Mouse (Mus musculus) c-Kit-positive CD71-positive TER-119-positive erythroid progenitor cells, embryonic 14.5 days (primary cell): ENCODE measurements around the gene Nfkbiz.

Experiments
- DNase-seq: peaks from one replicate; pipeline ENCODE4 v3.0.0-alpha.2; 2013; ENCODE audit warnings: low spot score

The Nfkbiz gene

DNA sequence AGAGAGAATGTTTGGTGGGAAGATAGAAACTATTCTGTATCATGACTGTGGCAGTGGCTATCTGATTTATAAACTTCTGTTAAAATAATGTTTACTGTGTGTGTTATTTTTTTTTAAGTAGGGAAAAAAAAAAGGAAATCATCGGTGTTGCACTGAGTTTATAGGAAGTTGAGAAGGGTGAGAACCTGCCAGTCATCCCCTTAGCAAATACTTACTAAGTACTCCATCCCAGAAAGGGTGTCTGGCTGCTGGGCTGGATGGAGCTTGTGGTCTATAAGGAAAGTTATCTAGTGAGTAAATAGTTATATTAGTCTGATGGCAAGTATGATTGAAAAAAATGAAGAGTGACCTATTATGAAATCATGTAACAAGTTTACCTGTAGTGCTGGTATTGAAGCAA is 37.1 kb downstream of the Nfkbiz start:
- no peak for DNase-seq

GRCm38 (mm10) chr16:55798845-55799244 is 39.9 kb downstream of the Nfkbiz start:
- DNase-seq: no peak

DNA sequence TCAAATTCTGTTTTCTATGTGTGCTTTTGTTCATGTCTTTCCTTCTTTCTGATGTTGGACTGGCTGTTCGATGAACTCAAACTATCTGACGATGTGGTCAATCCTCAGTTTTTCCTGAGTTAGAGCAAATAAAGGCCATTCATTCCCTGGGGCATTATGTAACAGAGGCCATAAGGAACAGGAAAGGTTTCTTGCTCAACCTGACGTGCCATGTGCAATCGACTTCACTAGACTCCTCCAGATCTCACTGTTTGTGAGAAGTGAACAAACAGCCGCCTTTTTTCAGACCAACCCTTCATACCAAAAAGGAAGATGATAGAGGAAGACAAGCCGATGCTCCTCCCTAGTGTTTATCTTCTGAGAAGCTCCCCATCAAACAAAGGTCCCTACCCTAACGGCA is 48.4 kb downstream of the Nfkbiz start:
- no peak for DNase-seq

GRCm38 (mm10) chr16:55789291-55789690 is 49.4 kb downstream of the Nfkbiz start:
- no peak for DNase-seq

DNA sequence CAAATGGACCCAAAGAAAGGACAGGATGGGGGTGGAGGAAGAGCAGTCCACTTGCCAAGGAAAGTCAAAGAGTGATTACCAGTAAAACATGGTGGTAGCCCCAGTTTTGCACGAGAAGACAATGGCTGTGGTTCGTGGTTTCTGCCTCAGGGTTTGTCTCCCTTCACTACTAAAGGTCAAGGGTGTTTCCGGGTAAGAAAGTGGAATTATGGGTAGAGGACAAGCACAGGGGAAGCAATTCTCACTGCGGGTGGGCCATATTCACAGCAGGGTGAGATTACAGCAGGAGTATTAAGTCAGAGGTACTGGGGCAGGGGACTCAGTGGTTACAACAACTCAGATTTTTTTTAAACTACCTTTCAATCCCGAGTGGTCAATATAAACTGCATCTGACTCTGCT is 50.0 kb downstream of the Nfkbiz start:
- no peak for DNase-seq

DNA sequence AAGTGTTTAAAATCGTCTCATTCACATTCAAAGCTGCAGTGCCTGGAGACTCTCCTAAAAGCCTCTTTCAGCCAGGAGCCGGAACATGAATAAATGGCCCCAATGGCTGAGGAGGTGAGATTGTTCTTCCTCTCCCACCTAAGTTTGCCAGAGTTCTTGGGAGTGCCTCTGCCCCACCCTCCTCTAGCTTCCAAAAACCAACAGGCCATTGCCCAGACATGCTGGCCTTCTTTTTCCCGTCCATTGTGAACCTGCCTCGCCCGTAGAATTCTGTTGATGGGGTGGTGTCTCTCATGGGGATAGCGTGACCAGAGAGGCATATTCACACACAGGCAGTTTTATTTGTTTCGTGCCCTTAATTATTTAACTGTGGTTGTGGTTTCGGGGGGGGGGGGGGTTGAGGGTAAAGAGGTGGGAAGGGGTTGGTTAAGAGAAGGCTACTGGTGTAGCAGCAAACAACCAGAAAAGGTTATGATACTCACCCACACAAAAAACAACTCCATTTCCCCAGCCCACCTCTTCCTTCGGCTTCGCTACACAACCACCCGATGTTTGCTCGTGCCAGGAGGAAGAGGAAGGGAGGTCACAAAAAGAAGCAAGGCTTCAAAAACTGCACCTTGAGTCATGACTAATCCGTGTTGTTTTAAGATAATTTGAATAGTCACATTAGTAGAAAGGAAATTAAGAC is 51.2 kb downstream of the Nfkbiz start:
- no peak for DNase-seq

- no peak for DNase-seq
These were observed 54.3 kb downstream of the Nfkbiz start for GRCm38 (mm10) chr16:55784379-55784778.

GRCm38 (mm10) chr16:55783923-55784322 is 54.8 kb downstream of the Nfkbiz start:
- DNase-seq: no peak

DNA sequence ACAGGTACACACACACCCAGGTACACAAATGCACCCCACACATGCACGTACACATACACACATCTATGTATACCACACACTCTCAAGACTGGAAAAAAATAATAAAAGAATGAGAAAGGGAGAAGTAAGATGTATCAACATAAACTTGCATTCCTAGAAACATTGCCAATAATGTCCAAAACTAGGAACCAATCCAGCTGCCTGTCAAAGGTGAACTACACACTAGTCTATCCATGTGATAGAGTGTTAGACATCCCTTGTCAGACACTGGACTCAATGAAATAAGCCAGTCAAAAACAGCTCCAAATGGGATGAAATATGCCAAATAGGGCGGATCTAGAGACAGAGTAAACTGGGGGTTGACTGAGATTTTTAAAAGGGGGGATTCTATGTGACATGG is 55.8 kb downstream of the Nfkbiz start:
- DNase-seq: no peak

DNA sequence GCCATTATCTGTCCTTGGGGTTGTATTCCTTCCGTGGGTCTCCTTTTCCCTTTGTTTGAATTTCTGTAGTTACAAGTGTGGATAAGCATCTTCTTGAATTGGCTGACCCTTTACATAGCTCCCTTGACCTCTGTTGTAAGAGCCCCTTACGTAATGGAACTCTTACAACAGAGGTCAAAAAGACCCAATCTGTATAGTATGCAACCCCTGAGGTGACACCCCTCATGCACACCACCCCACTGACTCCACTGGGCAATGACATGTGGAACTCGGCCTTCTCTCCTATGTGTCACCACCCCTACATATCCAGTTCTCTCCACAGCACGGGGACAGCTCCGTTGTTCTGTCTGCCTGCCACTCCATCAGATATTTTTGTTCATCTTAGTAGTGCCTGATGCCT is 56.9 kb downstream of the Nfkbiz start:
- no peak for DNase-seq

DNA sequence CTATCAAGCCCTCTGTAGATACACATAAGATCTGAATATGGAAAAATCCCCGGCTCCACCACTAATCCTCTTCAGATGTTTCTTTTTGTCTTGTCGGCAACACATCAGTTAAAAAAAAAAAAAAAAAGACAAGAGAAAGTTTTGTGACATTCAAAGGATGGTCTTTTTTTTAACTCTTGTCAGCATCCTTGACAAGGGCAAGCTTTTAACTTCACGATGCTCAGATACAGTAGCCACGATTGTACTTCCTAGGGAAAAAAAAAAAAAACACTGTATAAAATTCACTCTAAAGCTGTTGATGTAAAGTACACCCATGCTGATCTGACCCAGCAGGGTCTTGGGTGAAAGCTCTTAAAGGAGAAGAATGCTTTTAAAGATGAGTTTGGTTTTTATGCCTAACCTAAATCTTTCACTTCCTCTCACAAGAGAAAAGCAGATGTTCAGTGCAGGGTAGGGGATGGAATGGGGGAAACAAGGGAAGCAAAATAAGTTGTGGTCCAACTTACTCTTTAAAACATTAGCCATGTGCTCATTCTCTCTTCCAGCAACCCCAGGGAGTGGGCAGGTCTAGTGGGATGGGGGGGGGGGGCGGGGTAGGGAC is 57.6 kb downstream of the Nfkbiz start:
- no peak for DNase-seq

DNA sequence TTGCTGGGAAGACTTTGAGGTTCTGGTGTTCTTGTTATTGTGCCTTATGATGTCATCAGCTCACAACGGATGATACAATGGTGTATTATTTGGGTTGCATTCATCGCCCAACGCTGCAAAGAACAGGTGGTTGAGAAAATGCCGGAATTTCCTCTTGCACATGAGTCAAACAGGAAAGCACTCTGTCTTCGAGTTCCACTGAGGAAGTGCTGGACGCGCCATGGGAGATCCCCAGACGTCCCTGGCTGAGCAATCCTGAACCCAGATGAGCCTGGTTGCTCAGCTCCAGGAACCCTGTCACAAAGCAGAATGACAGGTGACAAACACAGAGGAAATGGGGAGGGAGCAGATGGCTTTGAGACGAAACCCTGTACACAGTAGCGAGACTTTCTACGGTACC is 62.4 kb downstream of the Nfkbiz start:
- no peak for DNase-seq

DNA sequence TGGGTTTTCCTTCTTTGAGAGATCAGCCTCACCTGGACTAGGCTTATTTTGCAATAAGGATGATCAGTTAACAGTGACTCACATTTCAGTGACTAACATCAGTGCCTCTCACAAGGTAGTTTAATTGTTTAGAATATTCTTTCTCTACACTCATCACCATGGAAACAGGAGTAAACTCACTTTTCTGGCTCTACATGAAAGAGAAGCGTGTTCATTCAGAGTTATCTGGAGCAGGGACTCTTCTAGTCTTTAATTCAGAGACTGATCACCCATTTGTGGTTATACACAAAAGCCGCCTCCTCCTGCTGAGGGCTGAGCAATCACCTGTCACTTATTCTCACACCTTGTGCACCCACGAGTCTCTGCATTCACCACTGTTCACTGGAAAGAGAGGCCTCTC is 68.5 kb downstream of the Nfkbiz start:
- no peak for DNase-seq
